Mouse (Mus musculus) liver, embryonic 14.5 days (tissue): ENCODE measurements around the gene C1qtnf9. TPM values are rescaled to one million over a fixed set of nuclear protein-coding genes. Genes with fewer than 3 reads are reported as not detected.
A peak's percentile ranks its signal among the peaks of the same experiment; 100 is the strongest.

Experiments used
- ATAC-seq: fragments of 200-750 bp; cut with Nextera tagmentation; 2 replicates; pipeline ENCODE4 v1.8.0; 2017; ENCODE audit warnings: moderate number of reproducible peaks, mild to moderate bottlenecking, moderate library complexity; ENCODE audit not compliant: insufficient read depth
- DNase-seq, 3 experiments: peaks; one replicate each; pipeline ENCODE4 v3.0.0-alpha.2; 2012 to 2013; ENCODE audit warnings: low read depth in 3 of 3, low spot score in 3 of 3
- H3K27ac ChIP-seq: fragments of 300-500 bp; sonication (generic); 2 replicates; pipeline ENCODE4 v1.5.1; 2014; ENCODE audit warnings: moderate library complexity, mild to moderate bottlenecking, control low read depth, inconsistent platforms
- H3K27me3 ChIP-seq: fragments of 300-500 bp; sonication (generic); 2 replicates; pipeline ENCODE4 v1.6.1; 2014; ENCODE audit warnings: mild to moderate bottlenecking, low read length, moderate library complexity; ENCODE audit not compliant: control insufficient read depth, insufficient read depth
- H3K36me3 ChIP-seq: fragments of 300-500 bp; sonication (generic); replicated peaks from 2 replicates; pipeline ENCODE4 v1.6.1; 2014; ENCODE audit warnings: low read depth; ENCODE audit not compliant: control insufficient read depth, insufficient read depth
- H3K4me1 ChIP-seq, 2 experiments: fragments of 200-500 bp in 1 of 2; fragments of 300-500 bp in 1 of 2; sonication (generic) in 1 of 2; replicated peaks; 2 replicates each; pipeline ENCODE4 v1.6.1; 2012 to 2014; ENCODE audit warnings: antibody characterized with exemption in 1 of 2, inconsistent platforms in 1 of 2, low read length in 1 of 2; ENCODE audit not compliant: control insufficient read depth in 2 of 2, insufficient read depth in 2 of 2
- H3K4me2 ChIP-seq: fragments of 300-500 bp; sonication (generic); 2 replicates; pipeline ENCODE4 v1.6.1; 2014; ENCODE audit warnings: low read depth, mild to moderate bottlenecking, control low read depth, moderate library complexity
- H3K4me3 ChIP-seq, 2 experiments: fragments of 200-500 bp in 1 of 2; fragments of 300-500 bp in 1 of 2; sonication (generic) in 1 of 2; 2 replicates each; pipeline ENCODE4 v1.5.1; 2012 to 2014; ENCODE audit warnings: low read depth in 2 of 2, low read length in 2 of 2, mild to moderate bottlenecking in 2 of 2, control low read depth in 1 of 2, inconsistent platforms in 1 of 2, moderate library complexity in 1 of 2; ENCODE audit not compliant: insufficient read depth in 1 of 2
- H3K9ac ChIP-seq: fragments of 300-500 bp; sonication (generic); replicated peaks from 2 replicates; pipeline ENCODE4 v1.6.1; 2014; ENCODE audit warnings: mild to moderate bottlenecking, control low read depth, moderate library complexity
- H3K9me3 ChIP-seq: fragments of 300-500 bp; sonication (generic); 2 replicates; pipeline ENCODE4 v1.6.1; 2016; ENCODE audit warnings: low read length, mixed read lengths; ENCODE audit not compliant: control insufficient read depth
- CTCF ChIP-seq: IDR thresholded peaks from 2 replicates; pipeline ENCODE4 v1.5.1; 2016; ENCODE audit warnings: antibody characterized with exemption, low read depth, control low read depth
- EP300 ChIP-seq: IDR thresholded peaks from 2 replicates; pipeline ENCODE4 v1.6.1; 2016; ENCODE audit warnings: antibody characterized with exemption, low read depth
- WGBS: fragments of 180-500 bp; shearing (Covaris S2); extraction: QIAGEN DNeasy Blood & Tissue Kit; methylation state at CpG from one replicate; pipeline ENCODE4 v1.1.7; 2014; ENCODE audit not compliant: insufficient replicate concordance; 5-methylcytosine and 5-hydroxymethylcytosine counted together
- polyA plus RNA-seq, 2 experiments: library from polyadenylated mRNA; depleted of rRNA in 1 of 2; stranded (reverse) in 1 of 2; unstranded in 1 of 2; fragments of >200 nt; fragmentation: Nextera tagmentation in 1 of 2; extraction: Ambion mirVana in 1 of 2; gene quantifications; 2 replicates each; pipeline versions ENCODE4 v1.2.1 to v1.2.3; 2012 to 2014

C1qtnf9 gene
- polyA plus RNA-seq, 2 experiments, result 0.18 TPM; not detected in 1

GRCm38 (mm10) chr14:60764526-60764925 lies 3.4 kb upstream of the C1qtnf9 start:
- Histone ChIP-seq H3K27me3 (no peaks in the 10 kb centered on the region), H3K9ac (no peak overlapping the region), H3K4me3 (no peak overlapping the region), H3K27ac (no peak overlapping the region), H3K36me3 (peaks cover 2% of the 10 kb centered on the region; the same call in 1 of the 2 replicates), H3K4me2 (no peak overlapping the region), H3K4me1 (no peaks in the 10 kb centered on the region), H3K9me3 (no peaks in the 10 kb centered on the region)
- WGBS, result 79% methylated on average over 4 of the region's 4 CpGs
- TF ChIP-seq CTCF (no peak), EP300 (no peak)
- no peak for DNase-seq
- ATAC-seq, result no peak

- no peak overlapping the region for H3K9ac ChIP-seq
- ATAC-seq (no peak), DNase-seq (no peak)
- TF ChIP-seq EP300 (no peak), CTCF (no peak)
- no peak overlapping the region for H3K4me2 ChIP-seq
- no peak overlapping the region for H3K27ac ChIP-seq
- WGBS, result 47% methylated on average over 2 of the region's 2 CpGs
- 0 out of 2 replicates have a peak, but pooled peaks cover 2% of the 10 kb centered on the region for H3K36me3 ChIP-seq
- no peaks in the 10 kb centered on the region for H3K9me3 ChIP-seq
- H3K27me3 ChIP-seq, result no peaks in the 10 kb centered on the region
- no peaks in the 10 kb centered on the region for H3K4me1 ChIP-seq
- no peak overlapping the region for H3K4me3 ChIP-seq
Measured at GRCm38 (mm10) chr14:60765025-60765424, 2.9 kb upstream of the C1qtnf9 start.

- Histone ChIP-seq H3K27ac (no peak overlapping the region), H3K36me3 (no peaks in the 10 kb centered on the region), H3K4me3 (no peak overlapping the region), H3K9me3 (no peaks in the 10 kb centered on the region), H3K9ac (no peak overlapping the region), H3K4me1 (peaks cover 0 to 2% of the 10 kb centered on the region in 2 experiments; a peak in 2 of 4 replicates), H3K27me3 (no peaks in the 10 kb centered on the region), H3K4me2 (no peak overlapping the region)
- 43% methylated on average over 6 of the region's 6 CpGs for WGBS
- no peak for TF ChIP-seq EP300
- no peak for TF ChIP-seq CTCF
- ATAC-seq (no peak), DNase-seq (no peak)
Measured at GRCm38 (mm10) chr14:60769340-60769739, 1.4 kb downstream of the C1qtnf9 start.

- H3K9me3 ChIP-seq, result no peaks in the 10 kb centered on the region
- WGBS, result 66% methylated on average over 6 of the region's 6 CpGs
- TF ChIP-seq CTCF (no peak), EP300 (no peak)
- no peak overlapping the region; the same call in 1 of the 2 replicates for H3K4me2 ChIP-seq
- no peak overlapping the region for H3K4me3 ChIP-seq
- H3K27me3 ChIP-seq, result no peaks in the 10 kb centered on the region
- no peak overlapping the region for H3K27ac ChIP-seq
- peaks cover 0 to 2% of the 10 kb centered on the region in 2 experiments; a peak in 2 of 4 replicates for H3K4me1 ChIP-seq
- H3K36me3 ChIP-seq, result no peaks in the 10 kb centered on the region
- ATAC-seq, result no peak
- DNase-seq, result no peak
- no peak overlapping the region for H3K9ac ChIP-seq
Measured at GRCm38 (mm10) chr14:60770594-60770993, 2.7 kb downstream of the C1qtnf9 start.

GRCm38 (mm10) chr14:60771057-60771456 lies 3.1 kb downstream of the C1qtnf9 start:
- 3% methylated on average over 8 of the region's 8 CpGs for WGBS
- no peak overlapping the region for H3K9ac ChIP-seq

More at GRCm38 (mm10) chr14:60771057-60771456, 3.1 kb downstream of the C1qtnf9 start:
- no peaks in the 10 kb centered on the region for H3K36me3 ChIP-seq
- H3K27me3 ChIP-seq, result no peaks in the 10 kb centered on the region
- TF ChIP-seq EP300, result no peak
- TF ChIP-seq CTCF, result peak; percentile 94
- peak overlapping the region; percentile 58 for H3K4me2 ChIP-seq
- peak overlapping the region; percentile 26 to 50; a peak in 3 of 4 replicates for H3K4me3 ChIP-seq
- H3K4me1 ChIP-seq, result peaks cover 0 to 2% of the 10 kb centered on the region in 2 experiments; a peak in 2 of 4 replicates
- DNase-seq (peak; percentile 20 to 30 (median 24)), ATAC-seq (no peak)
- no peak overlapping the region for H3K27ac ChIP-seq
- H3K9me3 ChIP-seq, result no peaks in the 10 kb centered on the region
